Mouse (Mus musculus): ENCODE results near the gene Otof.
A peak's percentile ranks its signal among the peaks of the same experiment; 100 is the strongest.

Otof gene

DNA sequence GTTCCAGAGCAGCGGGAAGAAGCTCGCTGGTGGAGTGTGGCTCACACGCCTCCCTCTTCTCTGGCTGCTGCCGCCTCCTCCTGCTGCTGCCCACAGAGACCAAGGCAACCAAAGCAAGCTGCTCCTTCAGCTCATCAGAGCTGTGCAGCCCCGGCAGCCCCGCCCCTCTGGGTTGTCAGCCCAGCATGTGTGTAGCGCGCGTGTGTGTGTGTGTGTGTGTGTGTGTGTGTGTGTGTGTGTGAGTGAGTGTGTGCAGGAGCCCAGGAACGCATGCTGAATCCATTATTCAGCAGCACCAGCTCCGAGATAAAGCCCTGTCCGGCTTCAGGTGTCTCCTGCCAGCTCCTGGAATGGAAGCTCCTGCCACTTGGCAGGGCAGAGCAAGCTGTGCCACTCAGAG, at the start of gene Otof:
TSS of gene Otof (minus strand) at position 112 of the 400 bp plus-strand sequence.
- no peak for DNase-seq (ENCODE audit: low read depth, low spot score)

DNA sequence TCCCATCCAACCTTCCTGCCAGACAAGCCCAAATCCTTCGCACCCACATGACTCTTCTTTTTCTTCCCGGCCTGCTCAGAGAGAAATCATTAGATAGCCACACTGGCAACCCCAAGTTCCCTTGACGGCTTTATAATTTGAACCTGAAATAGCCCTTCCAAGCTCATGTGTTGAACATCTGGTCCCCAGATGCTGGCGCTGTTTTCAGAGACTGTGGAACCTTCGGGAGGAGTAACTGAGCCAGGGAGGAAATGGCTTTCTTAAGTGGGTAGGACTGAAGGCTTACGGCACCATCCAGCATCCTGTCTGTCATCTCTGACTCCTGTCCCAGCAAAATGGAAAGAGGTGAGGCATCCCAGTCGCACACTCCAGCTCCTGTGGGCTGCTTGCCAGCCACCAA, 35.6 kb upstream of the Otof start:
- peak; percentile 30 for DNase-seq (ENCODE audit: low read depth, low spot score)

DNA sequence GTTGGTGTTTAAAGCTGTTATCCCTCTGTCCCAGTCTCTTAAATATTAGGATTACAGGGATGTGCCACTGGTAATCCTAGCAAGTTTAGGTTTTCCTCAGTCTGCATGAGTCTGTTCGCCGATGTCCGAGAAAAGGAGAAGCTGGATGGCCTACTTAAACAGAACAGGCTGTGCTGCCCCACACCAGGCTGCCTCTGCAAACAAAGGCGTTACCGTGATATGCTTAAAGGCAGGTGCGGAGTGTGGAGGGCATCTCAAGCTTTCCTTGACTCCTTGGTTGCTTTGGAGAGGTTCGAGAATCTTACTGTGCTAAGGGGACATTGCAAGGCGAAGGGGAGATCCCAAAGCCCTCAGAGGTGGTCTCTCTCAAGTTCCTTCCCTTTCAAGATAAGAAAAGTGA, 35.1 kb upstream of the Otof start:
- no peak for DNase-seq (ENCODE audit: low read depth, low spot score)

DNA sequence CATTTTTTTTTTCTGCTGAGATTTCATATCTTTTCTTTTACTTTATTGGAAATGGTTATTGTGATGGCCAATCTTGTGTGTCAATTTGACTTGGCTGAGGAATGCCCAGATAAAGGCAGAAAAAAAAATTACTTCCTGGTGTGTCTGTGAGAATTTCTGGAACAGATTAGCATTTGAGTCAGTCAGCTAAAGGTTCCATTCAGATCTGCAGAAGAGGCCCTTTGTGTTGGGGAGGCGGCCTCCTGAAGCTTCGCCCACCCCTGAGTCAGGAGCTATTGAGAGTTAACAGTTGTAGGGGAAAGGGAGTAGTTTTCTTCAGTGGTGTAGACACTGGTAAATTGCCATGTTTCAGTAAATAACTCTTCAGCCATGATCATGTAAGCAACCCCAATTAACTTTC, 33.6 kb upstream of the Otof start:
- DNase-seq (ENCODE audit: low read depth, low spot score) = no peak

DNA sequence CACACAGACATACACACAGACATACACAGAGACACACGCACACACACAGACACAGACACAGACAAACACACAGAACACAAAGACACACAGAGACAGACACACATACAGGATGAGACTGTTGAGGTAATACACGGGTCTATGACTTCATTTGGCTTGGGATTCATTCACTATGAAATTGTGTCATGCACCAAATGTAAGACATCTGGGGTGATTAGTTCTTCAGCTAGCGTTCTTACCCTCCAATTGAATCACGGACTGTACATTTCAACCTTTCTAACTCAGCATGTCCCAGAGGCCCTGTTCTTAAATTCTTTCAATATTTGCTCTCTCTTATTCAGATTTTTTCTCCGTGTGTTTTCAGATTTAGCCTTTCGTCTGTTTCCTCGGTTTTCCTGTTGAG, 32.9 kb upstream of the Otof start:
- DNase-seq (ENCODE audit: low read depth, low spot score) = no peak

- DNase-seq (ENCODE audit: low read depth, low spot score) = no peak
Observed at GRCm38 (mm10) chr5:30493723-30494122, 32.0 kb upstream of the Otof start.

GRCm38 (mm10) chr5:30490845-30491244, 29.1 kb upstream of the Otof start:
- peak; percentile 30 for DNase-seq (ENCODE audit: low read depth, low spot score)

DNA sequence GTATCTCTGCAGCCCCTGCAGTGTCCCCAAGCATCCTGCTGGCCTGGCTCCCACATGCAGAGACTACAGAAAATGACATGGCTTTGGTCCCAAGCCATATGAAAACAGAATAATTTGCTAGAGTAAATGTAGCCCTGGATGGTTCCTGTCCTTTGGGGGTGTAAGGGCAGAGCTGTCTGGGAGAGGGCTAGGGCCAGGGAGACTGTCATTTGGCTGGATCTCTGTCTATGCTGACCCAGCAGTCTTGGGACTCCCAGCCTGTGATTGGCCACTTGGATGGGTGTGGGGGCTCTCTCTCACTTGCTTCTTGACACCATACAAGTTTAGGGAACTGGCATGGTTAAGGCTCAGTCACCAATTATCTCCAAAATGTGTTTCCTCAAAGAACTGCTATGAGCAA, 28.5 kb upstream of the Otof start:
- no peak for DNase-seq (ENCODE audit: low read depth, low spot score)

- no peak for DNase-seq (ENCODE audit: low read depth, low spot score)
Observed at GRCm38 (mm10) chr5:30485136-30485535, 23.4 kb upstream of the Otof start.

- no peak for DNase-seq (ENCODE audit: low read depth, low spot score)
Observed at GRCm38 (mm10) chr5:30484591-30484990, 22.9 kb upstream of the Otof start.

GRCm38 (mm10) chr5:30483533-30483932, 21.8 kb upstream of the Otof start:
- no peak for DNase-seq (ENCODE audit: low read depth, low spot score)

- peak; percentile 85 for DNase-seq (ENCODE audit: low read depth, low spot score)
Observed at GRCm38 (mm10) chr5:30482319-30482718, 20.6 kb upstream of the Otof start.

- peak; percentile 34 for DNase-seq (ENCODE audit: low read depth, low spot score)
Observed at GRCm38 (mm10) chr5:30476534-30476933, 14.8 kb upstream of the Otof start.

GRCm38 (mm10) chr5:30472148-30472547, 10.4 kb upstream of the Otof start:
- DNase-seq (ENCODE audit: low read depth, low spot score) = no peak

GRCm38 (mm10) chr5:30470454-30470853, 8.7 kb upstream of the Otof start:
- no peak for DNase-seq (ENCODE audit: low read depth, low spot score)

DNA sequence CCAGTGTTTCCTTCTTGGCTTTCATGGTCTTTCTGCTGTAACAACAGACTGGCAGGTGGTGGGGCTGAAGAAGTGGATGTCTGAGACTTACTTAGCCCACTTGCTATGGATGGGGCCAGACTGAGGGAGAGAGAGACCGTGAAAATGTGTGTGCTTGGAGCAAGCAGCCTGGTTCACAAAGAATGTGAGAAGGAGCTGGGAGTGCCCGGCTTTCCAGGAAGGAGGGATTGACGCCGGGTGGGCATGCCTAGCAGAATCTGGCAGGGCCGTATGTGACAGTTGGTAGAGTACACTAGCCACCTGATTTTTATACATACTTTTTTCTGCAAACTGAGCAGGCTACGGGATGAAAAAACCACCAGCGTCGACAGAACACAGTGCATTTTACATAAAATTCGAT, 4.6 kb upstream of the Otof start:
- DNase-seq (ENCODE audit: low read depth, low spot score) = no peak

DNA sequence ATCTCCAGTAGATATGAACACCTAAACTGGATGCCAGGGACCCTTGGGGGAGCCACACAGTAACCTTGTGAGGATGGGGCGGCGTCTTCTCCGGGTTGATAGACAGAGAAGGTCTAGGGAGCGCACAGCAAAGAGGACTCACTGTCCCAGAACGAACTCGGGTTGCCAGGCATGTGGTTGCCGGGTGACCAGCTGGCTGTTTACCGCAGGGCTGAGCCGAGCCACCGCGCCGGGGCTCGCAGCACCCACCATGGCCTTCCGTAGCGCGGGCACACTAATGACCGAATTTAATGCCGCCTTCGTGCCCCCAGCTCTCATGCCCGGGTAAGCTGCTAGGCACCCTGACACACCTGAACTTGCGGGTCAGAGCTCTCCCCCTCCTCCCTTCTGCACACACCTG, 4.1 kb upstream of the Otof start, which contains the start of gene 1700001C02Rik:
TSS of gene 1700001C02Rik (plus strand) at position 187 of the 400 bp plus-strand sequence.
- no peak for DNase-seq (ENCODE audit: low read depth, low spot score)

DNA sequence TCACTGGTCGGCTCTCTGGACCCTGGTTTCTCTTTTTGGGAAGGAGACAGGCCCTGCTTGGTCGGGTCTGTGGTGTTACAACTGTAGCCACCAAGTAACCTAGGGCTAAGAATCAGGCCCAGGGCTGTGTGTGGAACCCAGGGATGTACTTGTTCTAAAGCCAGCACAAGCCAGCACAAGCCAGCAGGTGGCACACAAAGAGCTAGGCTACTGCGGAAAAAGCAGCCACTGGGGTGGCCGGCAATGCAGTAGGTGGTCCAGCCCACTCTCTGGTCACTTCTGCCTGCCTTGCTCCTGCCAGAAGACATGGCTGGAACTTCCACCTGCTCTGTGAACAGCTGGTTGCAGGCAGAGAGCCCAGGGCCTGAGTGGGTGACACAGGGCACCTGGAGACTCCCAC, 1.6 kb downstream of the Otof start:
- DNase-seq (ENCODE audit: low read depth, low spot score) = no peak

GRCm38 (mm10) chr5:30456056-30456455, 5.7 kb downstream of the Otof start:
- no peak for DNase-seq (ENCODE audit: low read depth, low spot score)

- no peak for DNase-seq (ENCODE audit: low read depth, low spot score)
Observed at GRCm38 (mm10) chr5:30444327-30444895, 17.3 kb downstream of the Otof start.

GRCm38 (mm10) chr5:30442196-30442595, 19.5 kb downstream of the Otof start:
- peak; percentile 17 for DNase-seq (ENCODE audit: low read depth, low spot score)

DNA sequence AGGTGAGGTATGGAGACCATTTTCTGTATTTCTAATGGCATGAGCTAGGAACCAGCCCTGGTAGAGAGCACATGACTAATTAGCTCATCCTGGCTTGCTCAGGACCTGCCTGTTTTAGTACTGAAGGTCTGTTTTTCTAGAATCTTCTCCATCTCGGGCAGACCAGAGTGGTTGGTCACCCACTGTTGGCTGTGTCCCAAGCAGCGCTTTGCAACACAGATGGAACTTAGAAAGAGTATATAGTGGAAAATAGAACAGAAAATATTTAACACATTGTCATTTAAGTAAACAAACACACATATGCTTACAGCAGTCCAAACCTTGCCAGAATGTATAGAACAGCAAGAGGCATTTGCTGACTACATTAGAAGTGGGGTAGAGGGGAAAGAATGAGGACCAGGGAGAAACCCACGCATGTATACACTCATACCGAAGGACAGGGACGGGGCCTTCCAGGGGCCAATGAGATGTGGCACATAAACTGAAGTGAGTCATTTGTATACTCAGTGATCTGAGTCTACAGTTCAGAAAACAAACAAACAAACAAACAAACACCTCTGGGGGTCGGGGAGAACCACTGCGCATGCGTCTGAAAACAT, 21.3 kb downstream of the Otof start:
- no peak for DNase-seq (ENCODE audit: low read depth, low spot score)

DNA sequence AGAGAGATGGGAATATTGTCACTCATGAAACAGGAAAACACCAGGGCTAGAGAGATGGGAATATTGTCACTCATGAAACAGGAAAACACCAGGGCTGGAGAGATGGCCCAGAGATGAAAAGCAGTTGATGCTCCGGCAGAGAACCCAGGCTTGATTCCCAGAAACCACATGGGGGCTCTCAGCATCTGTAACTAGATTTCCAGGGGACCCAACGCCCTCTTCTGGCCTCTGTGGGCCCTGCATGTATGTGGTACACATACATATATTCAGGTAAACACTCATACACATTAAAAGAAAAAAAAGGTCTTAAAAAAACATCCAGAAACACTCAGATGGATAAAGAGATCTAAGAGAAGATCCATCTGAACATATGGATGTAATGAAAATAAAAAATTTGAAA, 22.8 kb downstream of the Otof start:
- DNase-seq (ENCODE audit: low read depth, low spot score) = no peak

GRCm38 (mm10) chr5:30427406-30427805, 34.3 kb downstream of the Otof start:
- DNase-seq (ENCODE audit: low read depth, low spot score) = no peak
